Mouse (Mus musculus) intestine, postnatal 0 days (tissue): ENCODE measurements around the gene Baiap2l2. TPM values are rescaled to one million over a fixed set of nuclear protein-coding genes. Genes with fewer than 3 reads are reported as not detected.

Experiments used
- ATAC-seq: fragments of 200-750 bp; cut with Nextera tagmentation; 2 replicates; pipeline ENCODE4 v1.8.0; 2017; ENCODE audit warnings: mild to moderate bottlenecking, moderate TSS enrichment, moderate library complexity
- H3K27ac ChIP-seq: fragments of 300-500 bp; sonication (generic); 2 replicates; pipeline ENCODE4 v1.5.1; 2014; ENCODE audit warnings: mild to moderate bottlenecking, low read depth, low read length, moderate library complexity
- H3K27me3 ChIP-seq: fragments of 300-500 bp; sonication (generic); replicated peaks from 2 replicates; pipeline ENCODE4 v1.6.1; 2014; ENCODE audit warnings: low read length, mixed read lengths; ENCODE audit not compliant: control insufficient read depth, insufficient read depth
- H3K36me3 ChIP-seq: fragments of 300-500 bp; sonication (generic); 2 replicates; pipeline ENCODE4 v1.6.1; 2014; ENCODE audit warnings: mild to moderate bottlenecking, moderate library complexity; ENCODE audit not compliant: control insufficient read depth, insufficient read depth
- H3K4me1 ChIP-seq: fragments of 300-500 bp; sonication (generic); replicated peaks from 2 replicates; pipeline ENCODE4 v1.6.1; 2014; ENCODE audit warnings: antibody characterized with exemption, low read length, mixed read lengths; ENCODE audit not compliant: control insufficient read depth, insufficient read depth
- H3K4me2 ChIP-seq: fragments of 300-500 bp; sonication (generic); replicated peaks from 2 replicates; pipeline ENCODE4 v1.6.1; 2014; ENCODE audit warnings: low read depth, mild to moderate bottlenecking, moderate library complexity
- H3K4me3 ChIP-seq: fragments of 300-500 bp; sonication (generic); 2 replicates; pipeline ENCODE4 v1.5.1; 2014; ENCODE audit warnings: low read depth, low read length
- H3K9ac ChIP-seq: fragments of 300-500 bp; sonication (generic); 2 replicates; pipeline ENCODE4 v1.6.1; 2014; ENCODE audit warnings: mild to moderate bottlenecking, low read depth, low read length
- H3K9me3 ChIP-seq: fragments of 300-500 bp; sonication (generic); 2 replicates; pipeline ENCODE4 v1.6.1; 2016; ENCODE audit warnings: mixed run types; ENCODE audit not compliant: control insufficient read depth
- CTCF ChIP-seq: sonication (generic); IDR thresholded peaks from 2 replicates; pipeline ENCODE4 v1.5.1; 2016; ENCODE audit warnings: low read depth, mild to moderate bottlenecking, control low read depth, antibody characterized with exemption, moderate library complexity
- WGBS: fragments of 180-500 bp; shearing (Covaris S2); extraction: QIAGEN DNeasy Blood & Tissue Kit; methylation state at CpG from one replicate; pipeline ENCODE4 v1.1.7; 2014; 5-methylcytosine and 5-hydroxymethylcytosine counted together
- polyA plus RNA-seq: library from polyadenylated mRNA; unstranded; fragments of >200 nt; fragmentation: Nextera tagmentation; extraction: Ambion mirVana; gene quantifications from 2 replicates; pipeline ENCODE4 v1.2.1, GENCODE M21; 2015

Baiap2l2 gene
- polyA plus RNA-seq, 1 experiment from 2014 or later: 19.3 TPM

- Histone ChIP-seq H3K27me3 (no peaks in the 10 kb centered on the region), H3K27ac (no peak overlapping the region), H3K4me1 (peaks cover 4% of the 10 kb centered on the region; the same call in 1 of the 2 replicates), H3K36me3 (peaks cover 40% of the 10 kb centered on the region), H3K4me3 (no peak overlapping the region), H3K9me3 (no peaks in the 10 kb centered on the region), H3K9ac (no peak overlapping the region), H3K4me2 (peak overlapping the region; percentile 90)
- TF ChIP-seq CTCF: peak; percentile 67
- ATAC-seq: no peak
- WGBS: 28% methylated on average over 13 of the region's 13 CpGs
These were observed 23.0 kb downstream of the Baiap2l2 start for GRCm38 (mm10) chr15:79262375-79262774.

DNA sequence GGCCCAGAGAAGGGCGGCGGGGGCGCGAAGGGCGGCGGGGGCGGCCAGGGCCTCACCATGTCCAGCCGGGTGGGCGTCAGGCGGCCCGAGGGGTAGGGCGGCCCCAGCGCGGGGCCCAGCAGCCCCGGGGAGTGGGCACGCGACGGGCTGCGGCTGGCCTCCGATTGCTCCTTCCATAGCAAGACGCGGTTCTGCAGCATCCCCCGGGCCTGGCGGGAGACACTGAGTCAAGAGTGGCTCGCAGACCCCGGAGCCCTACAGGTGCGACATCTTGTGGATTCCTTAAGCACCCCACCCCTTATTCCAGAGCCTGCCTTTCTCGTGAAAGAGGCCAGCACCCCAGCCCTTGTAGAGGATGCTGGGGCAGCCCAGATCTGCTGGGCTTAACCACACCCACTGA, 23.6 kb downstream of the Baiap2l2 start:
- Histone ChIP-seq H3K36me3 (peaks cover 37% of the 10 kb centered on the region), H3K9ac (peak overlapping the region; percentile 46), H3K4me1 (peaks cover 4% of the 10 kb centered on the region; the same call in 1 of the 2 replicates), H3K4me3 (peak overlapping the region; percentile 48), H3K27ac (no peak overlapping the region), H3K27me3 (no peaks in the 10 kb centered on the region), H3K4me2 (peak overlapping the region; percentile 90), H3K9me3 (no peaks in the 10 kb centered on the region)
- peak; percentile 23; the same call in 1 of the 2 replicates for TF ChIP-seq CTCF
- ATAC-seq: no peak
- 3% methylated on average over 26 of the region's 28 CpGs for WGBS

DNA sequence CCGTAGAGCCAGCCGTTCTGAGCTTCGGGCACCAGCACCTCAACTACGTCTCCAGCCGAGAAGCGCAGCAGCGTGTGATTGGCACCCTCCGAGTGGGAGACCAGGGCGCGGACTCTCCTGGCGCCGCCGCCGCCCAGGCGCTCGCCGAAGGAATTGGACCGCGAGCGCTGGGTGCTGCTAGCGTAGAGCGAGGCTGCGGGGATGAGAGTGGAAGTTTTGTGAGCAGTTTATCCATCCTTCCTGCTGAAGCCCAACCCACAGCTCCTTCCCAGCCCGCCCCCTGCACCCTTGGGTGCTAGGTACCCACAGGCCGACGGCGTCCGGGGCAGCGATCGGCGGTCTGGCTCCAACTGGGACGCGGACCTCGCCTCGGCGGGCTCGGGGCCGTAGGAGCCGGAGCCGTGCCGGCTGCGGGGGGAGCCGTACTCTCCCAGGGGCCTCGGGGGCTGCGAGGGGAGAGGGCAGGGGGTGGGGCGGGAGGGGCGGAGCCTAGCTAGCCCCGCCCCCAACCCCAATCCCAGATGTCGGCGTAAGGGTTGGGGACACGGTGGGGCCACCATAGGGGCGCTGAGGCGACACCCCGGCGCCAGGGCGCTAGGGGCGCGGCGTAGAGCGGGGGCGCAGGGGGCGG, 24.1 kb downstream of the Baiap2l2 start:
- Histone ChIP-seq H3K9me3 (no peaks in the 10 kb centered on the region), H3K27me3 (no peaks in the 10 kb centered on the region), H3K4me2 (peak overlapping the region; percentile 90), H3K27ac (no peak overlapping the region), H3K4me3 (peak overlapping the region; percentile 48), H3K36me3 (peaks cover 36% of the 10 kb centered on the region), H3K4me1 (peaks cover 4% of the 10 kb centered on the region; the same call in 1 of the 2 replicates), H3K9ac (peak overlapping the region; percentile 46)
- ATAC-seq: peak; percentile 11; the same call in 1 of the 2 replicates
- TF ChIP-seq CTCF: no peak
- WGBS: 9% methylated on average over 53 of the region's 62 CpGs

GRCm38 (mm10) chr15:79258521-79258920, 26.8 kb downstream of the Baiap2l2 start:
- Histone ChIP-seq H3K36me3 (peaks cover 28% of the 10 kb centered on the region), H3K4me2 (no peak overlapping the region), H3K27me3 (0 out of 2 replicates have a peak, but pooled peaks cover 3% of the 10 kb centered on the region), H3K27ac (no peak overlapping the region), H3K9ac (no peak overlapping the region), H3K4me3 (no peak overlapping the region), H3K9me3 (no peaks in the 10 kb centered on the region), H3K4me1 (peaks cover 4% of the 10 kb centered on the region; the same call in 1 of the 2 replicates)
- ATAC-seq: no peak
- TF ChIP-seq CTCF: no peak
- 38% methylated on average over 17 of the region's 17 CpGs for WGBS

- no peak for TF ChIP-seq CTCF
- peaks cover 10% of the 10 kb centered on the region for H3K27me3 ChIP-seq
- ATAC-seq: no peak
- H3K36me3 ChIP-seq: peaks cover 11% of the 10 kb centered on the region
- 0 out of 2 replicates have a peak, but pooled peaks cover 5% of the 10 kb centered on the region for H3K4me1 ChIP-seq
- no peak within 1 kb of the TSS for H3K9ac ChIP-seq
- H3K27ac ChIP-seq: no peak within 1 kb of the TSS
- no peak within 1 kb of the TSS for H3K4me2 ChIP-seq
- no peak within 1 kb of the TSS for H3K4me3 ChIP-seq
- H3K9me3 ChIP-seq: no peaks in the 10 kb centered on the region
- WGBS: 46% methylated on average over 3 of the region's 3 CpGs
These were observed 30.7 kb downstream of the Baiap2l2 start, which contains the start of gene Slc16a8 for GRCm38 (mm10) chr15:79254661-79255060. Slc16a8 (minus strand) TSS chr15:79254761.

- Histone ChIP-seq H3K4me1 (0 out of 2 replicates have a peak, but pooled peaks cover 5% of the 10 kb centered on the region), H3K36me3 (peaks cover 17% of the 10 kb centered on the region), H3K4me3 (peak overlapping the region; percentile 27), H3K4me2 (peak overlapping the region; percentile 65), H3K27me3 (peaks cover 10% of the 10 kb centered on the region), H3K9me3 (no peaks in the 10 kb centered on the region), H3K9ac (no peak overlapping the region), H3K27ac (no peak overlapping the region)
- ATAC-seq: no peak
- WGBS: 31% methylated on average over 24 of the region's 24 CpGs
- no peak for TF ChIP-seq CTCF
These were observed 32.8 kb downstream of the Baiap2l2 start for GRCm38 (mm10) chr15:79252580-79252979.
